Mouse (Mus musculus) liver, postnatal 0 days (tissue): ENCODE results near the gene Sobp. TPM values are rescaled to one million over a fixed set of nuclear protein-coding genes. Genes with fewer than 3 reads are reported as not detected.
A peak's percentile ranks its signal among the peaks of the same experiment; 100 is the strongest.

Experiments
- ATAC-seq: fragments of 200-750 bp; cut with Nextera tagmentation; 2 replicates; pipeline ENCODE4 v1.8.0; 2017; ENCODE audit warnings: mild to moderate bottlenecking, moderate library complexity
- DNase-seq: peaks from one replicate; pipeline ENCODE4 v3.0.0-alpha.2; 2016
- H3K27ac ChIP-seq: fragments of 300-500 bp; sonication (generic); 2 replicates; pipeline ENCODE4 v1.5.1; 2014; ENCODE audit warnings: antibody characterized with exemption, moderate library complexity, mild to moderate bottlenecking, low read depth
- H3K27me3 ChIP-seq: fragments of 300-500 bp; sonication (generic); 2 replicates; pipeline ENCODE4 v1.6.1; 2014; ENCODE audit warnings: low read length, control low read depth, mixed read lengths; ENCODE audit not compliant: insufficient read depth
- H3K36me3 ChIP-seq: fragments of 300-500 bp; sonication (generic); replicated peaks from 2 replicates; pipeline ENCODE4 v1.6.1; 2014; ENCODE audit warnings: mild to moderate bottlenecking, control low read depth, low read length, moderate library complexity, mixed read lengths; ENCODE audit not compliant: insufficient read depth
- H3K4me1 ChIP-seq: fragments of 300-500 bp; sonication (generic); 2 replicates; pipeline ENCODE4 v1.6.1; 2014; ENCODE audit warnings: antibody characterized with exemption, mild to moderate bottlenecking, control low read depth; ENCODE audit not compliant: insufficient read depth
- H3K4me2 ChIP-seq: fragments of 300-500 bp; sonication (generic); 2 replicates; pipeline ENCODE4 v1.6.1; 2014; ENCODE audit warnings: low read depth, mild to moderate bottlenecking, low read length, moderate library complexity, mixed read lengths
- H3K4me3 ChIP-seq: fragments of 300-500 bp; sonication (generic); 2 replicates; pipeline ENCODE4 v1.5.1; 2014; ENCODE audit warnings: low read depth, low read length
- H3K9ac ChIP-seq: fragments of 300-500 bp; sonication (generic); replicated peaks from 2 replicates; pipeline ENCODE4 v1.6.1; 2014; ENCODE audit warnings: mild to moderate bottlenecking, moderate library complexity
- H3K9me3 ChIP-seq: fragments of 300-500 bp; sonication (generic); 2 replicates; pipeline ENCODE4 v1.6.1; 2016; ENCODE audit warnings: mild to moderate bottlenecking, control low read depth, low read length, mixed read lengths
- CTCF ChIP-seq: sonication (generic); IDR thresholded peaks from 2 replicates; pipeline ENCODE4 v1.5.1; 2016; ENCODE audit warnings: antibody characterized with exemption, low read depth
- EP300 ChIP-seq: IDR thresholded peaks from 2 replicates; pipeline ENCODE4 v1.6.1; 2016; ENCODE audit warnings: antibody characterized with exemption, low read depth, mild to moderate bottlenecking
- WGBS: fragments of 180-500 bp; shearing (Covaris S2); extraction: QIAGEN DNeasy Blood & Tissue Kit; methylation state at CpG from one replicate; pipeline ENCODE4 v1.1.7; 2014; ENCODE audit not compliant: insufficient replicate concordance; 5-methylcytosine and 5-hydroxymethylcytosine counted together
- polyA plus RNA-seq: library from polyadenylated mRNA; unstranded; fragments of >200 nt; fragmentation: Nextera tagmentation; extraction: Ambion mirVana; gene quantifications from 2 replicates; pipeline ENCODE4 v1.2.1, GENCODE M21; 2015

The Sobp gene
- polyA plus RNA-seq, 1 experiment from 2014 or later: 0.02 TPM

DNA sequence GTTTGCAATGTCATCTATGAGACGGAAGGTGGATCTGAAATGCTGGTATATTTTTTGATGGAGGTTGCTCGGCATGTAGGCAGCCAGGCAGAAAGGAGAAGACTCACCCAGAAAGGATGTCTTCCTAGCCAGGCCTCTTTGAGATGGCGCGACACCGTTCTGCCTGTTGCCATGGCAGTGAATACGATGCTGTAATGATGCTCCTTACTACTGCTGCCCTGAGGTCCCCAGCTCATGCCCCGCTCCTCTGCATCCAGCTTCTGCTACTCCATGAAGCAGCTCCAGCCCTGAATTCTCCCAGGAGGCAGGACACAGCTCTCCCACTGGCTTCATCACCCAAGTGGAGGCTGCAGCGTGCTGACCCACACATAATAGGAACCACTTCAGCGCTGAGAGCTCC lies 183.3 kb downstream of the Sobp start:
- ATAC-seq (no peak), DNase-seq (no peak)

DNA sequence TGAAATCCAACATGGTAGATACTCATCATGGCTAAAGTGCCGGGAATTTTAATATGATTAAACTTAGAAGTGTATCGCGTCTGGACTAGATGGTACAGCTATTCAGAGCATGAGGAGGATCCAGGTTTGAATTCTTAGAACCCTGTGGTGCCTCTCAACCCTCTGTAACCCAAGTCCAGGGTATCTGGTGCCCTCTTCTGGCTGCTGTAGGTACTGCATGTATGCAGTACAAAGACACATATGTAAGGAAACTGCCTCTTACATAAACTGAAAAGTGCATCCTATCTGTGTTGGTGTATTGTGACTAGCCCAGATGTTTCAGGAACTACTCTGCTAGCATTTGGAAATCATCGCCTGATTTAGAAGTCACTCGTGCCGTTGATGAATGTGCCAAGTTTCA lies 184.4 kb downstream of the Sobp start:
- DNase-seq (peak; percentile 83), ATAC-seq (no peak)
- TF ChIP-seq EP300: no peak
- TF ChIP-seq CTCF: peak; percentile 93
- WGBS: 31% methylated on average over 6 of the region's 6 CpGs
- H3K4me1 ChIP-seq: no peaks in the 10 kb centered on the region
- H3K9ac ChIP-seq: no peak overlapping the region
- no peak overlapping the region for H3K4me2 ChIP-seq
- no peaks in the 10 kb centered on the region for H3K9me3 ChIP-seq
- no peak overlapping the region for H3K27ac ChIP-seq
- no peaks in the 10 kb centered on the region for H3K36me3 ChIP-seq
- 0 out of 2 replicates have a peak, but pooled peaks cover 3% of the 10 kb centered on the region for H3K27me3 ChIP-seq
- no peak overlapping the region for H3K4me3 ChIP-seq

More for the DNA sequence above, 183.3 kb downstream of the Sobp start:
- no peak overlapping the region for H3K27ac ChIP-seq
- TF ChIP-seq CTCF (no peak), EP300 (no peak)
- H3K4me3 ChIP-seq: no peak overlapping the region
- no peak overlapping the region for H3K4me2 ChIP-seq
- 70% methylated on average over 9 of the region's 9 CpGs for WGBS
- no peaks in the 10 kb centered on the region for H3K36me3 ChIP-seq
- H3K9me3 ChIP-seq: no peaks in the 10 kb centered on the region
- H3K27me3 ChIP-seq: 0 out of 2 replicates have a peak, but pooled peaks cover 6% of the 10 kb centered on the region
- H3K4me1 ChIP-seq: no peaks in the 10 kb centered on the region
- H3K9ac ChIP-seq: no peak overlapping the region

DNA sequence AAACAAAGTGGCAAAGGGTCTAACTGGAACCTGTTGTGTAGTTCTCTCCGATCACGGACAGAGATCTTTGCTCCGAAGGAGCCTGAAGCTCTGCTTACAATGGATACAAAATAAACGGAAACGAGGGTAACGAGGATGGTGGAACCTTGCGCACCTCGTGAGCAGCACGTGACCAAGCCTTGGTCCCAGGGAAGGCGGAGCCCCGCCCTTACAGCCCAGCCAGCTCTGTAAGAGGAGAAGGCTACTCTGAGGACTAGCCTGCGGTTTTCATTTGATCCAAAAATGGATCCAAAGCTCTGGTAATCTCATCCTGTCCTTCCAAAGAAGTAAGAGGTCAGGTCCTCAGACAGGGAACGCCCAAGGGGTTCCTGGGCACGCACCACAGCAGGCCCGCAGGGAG lies 185.7 kb downstream of the Sobp start:
- Histone ChIP-seq H3K4me2 (no peak overlapping the region), H3K4me3 (no peak overlapping the region), H3K27ac (no peak overlapping the region), H3K9ac (no peak overlapping the region), H3K27me3 (no peaks in the 10 kb centered on the region), H3K4me1 (no peaks in the 10 kb centered on the region), H3K36me3 (no peaks in the 10 kb centered on the region), H3K9me3 (no peaks in the 10 kb centered on the region)
- DNase-seq (no peak), ATAC-seq (no peak)
- TF ChIP-seq CTCF: no peak
- no peak for TF ChIP-seq EP300
- 61% methylated on average over 15 of the region's 15 CpGs for WGBS

DNA sequence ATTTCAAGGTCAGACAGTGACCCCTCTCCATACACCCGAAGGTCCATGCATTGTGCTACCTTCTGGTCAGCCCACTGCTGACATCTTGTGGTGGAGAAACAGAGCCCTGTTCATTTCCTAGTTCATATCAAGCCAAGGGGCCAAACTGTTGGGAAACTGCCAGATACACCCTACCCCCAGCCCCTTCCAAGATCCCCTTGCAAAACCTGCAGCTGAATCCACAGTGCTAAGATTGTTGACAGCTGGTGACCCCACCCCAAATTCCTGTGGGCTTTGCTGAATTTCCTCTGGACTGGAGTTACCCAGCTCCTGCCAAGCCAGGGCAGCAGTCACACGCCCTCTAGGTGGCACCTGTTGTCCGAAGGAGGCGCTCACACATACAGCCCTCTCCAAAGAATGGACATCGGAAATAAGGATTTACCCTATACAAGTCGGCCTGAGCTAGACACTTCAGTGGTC lies 186.7 kb downstream of the Sobp start:
- Histone ChIP-seq H3K4me2 (no peak overlapping the region), H3K4me1 (no peaks in the 10 kb centered on the region), H3K4me3 (no peak overlapping the region), H3K36me3 (no peaks in the 10 kb centered on the region), H3K9me3 (no peaks in the 10 kb centered on the region), H3K27ac (no peak overlapping the region), H3K9ac (no peak overlapping the region), H3K27me3 (no peaks in the 10 kb centered on the region)
- TF ChIP-seq EP300 (no peak), CTCF (peak; percentile 72)
- 28% methylated on average over 6 of the region's 6 CpGs for WGBS
- DNase-seq: peak; percentile 41
- ATAC-seq: no peak

DNA sequence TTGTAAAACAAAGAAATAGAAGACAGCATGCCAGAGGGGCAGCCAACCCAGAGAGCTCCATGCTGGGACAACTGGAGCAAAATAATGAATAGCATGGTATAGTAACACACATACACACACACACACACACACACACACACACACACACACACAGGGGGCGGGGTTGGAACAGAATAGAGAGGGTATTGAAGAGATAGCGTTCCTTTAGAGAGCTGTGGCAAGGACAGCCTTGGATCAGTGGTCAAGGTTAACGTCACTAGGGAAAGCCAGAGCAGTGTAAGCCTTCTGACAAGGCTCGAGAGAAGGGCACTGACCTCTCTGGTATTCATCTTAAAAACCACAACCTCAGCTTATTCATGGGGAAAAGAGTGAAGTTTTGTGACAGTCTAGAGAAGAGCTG lies 189.4 kb downstream of the Sobp start:
- Histone ChIP-seq H3K36me3 (no peaks in the 10 kb centered on the region), H3K4me3 (no peak overlapping the region), H3K27ac (no peak overlapping the region), H3K4me1 (no peaks in the 10 kb centered on the region), H3K9ac (no peak overlapping the region), H3K27me3 (no peaks in the 10 kb centered on the region), H3K9me3 (no peaks in the 10 kb centered on the region), H3K4me2 (no peak overlapping the region)
- no peak for ATAC-seq
- 59% methylated on average over 4 of the region's 4 CpGs for WGBS
- no peak for DNase-seq
- TF ChIP-seq EP300 (no peak), CTCF (no peak)

DNA sequence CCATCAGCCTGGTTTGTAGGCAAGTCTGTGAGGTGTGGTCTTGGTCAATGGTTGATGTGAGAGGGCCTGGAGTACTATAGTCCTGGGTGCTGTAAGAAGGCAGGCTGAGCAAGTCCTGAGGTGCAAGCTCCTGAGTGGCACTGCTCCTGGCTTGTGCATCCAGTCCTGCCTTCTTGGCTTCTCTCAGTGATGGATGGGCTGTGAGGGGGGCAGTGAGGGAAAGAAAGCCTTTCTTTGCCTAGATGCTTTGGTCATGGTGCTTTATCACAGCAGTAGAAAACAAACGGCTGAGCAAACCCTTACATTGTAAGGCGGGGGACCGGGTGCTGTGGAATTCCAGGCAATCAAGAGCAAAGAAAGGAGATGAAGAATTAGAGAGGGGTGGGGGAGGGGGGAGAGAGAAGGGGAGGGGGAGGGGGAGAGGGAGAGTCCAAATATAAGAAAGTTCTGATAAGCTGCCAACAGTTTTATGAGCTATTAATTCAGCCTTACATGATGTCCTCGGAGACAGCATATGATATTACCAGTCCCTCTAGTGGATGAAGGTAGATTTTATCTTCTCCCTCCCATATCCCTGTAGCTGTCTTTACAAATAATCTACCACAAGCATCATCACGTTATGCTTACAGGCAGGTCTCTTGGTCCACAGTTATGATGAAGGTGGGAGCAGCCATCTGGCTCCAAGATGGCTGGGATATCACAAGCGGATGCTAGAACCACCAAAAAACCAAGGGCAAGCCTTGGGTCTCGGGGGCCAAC lies 193.2 kb downstream of the Sobp start:
- H3K9me3 ChIP-seq: no peaks in the 10 kb centered on the region
- H3K4me3 ChIP-seq: no peak overlapping the region
- no peak overlapping the region for H3K27ac ChIP-seq
- TF ChIP-seq CTCF: no peak
- no peak for TF ChIP-seq EP300
- no peak overlapping the region for H3K9ac ChIP-seq
- 66% methylated on average over 7 of the region's 7 CpGs for WGBS
- no peaks in the 10 kb centered on the region for H3K4me1 ChIP-seq
- no peak for ATAC-seq
- no peaks in the 10 kb centered on the region for H3K36me3 ChIP-seq
- DNase-seq: no peak
- no peak overlapping the region for H3K4me2 ChIP-seq
- no peaks in the 10 kb centered on the region for H3K27me3 ChIP-seq
